Mouse (Mus musculus) megakaryocyte, embryonic 14.5 days (primary cell): Measurements from ENCODE around the gene Gli1.

Experiments
- FLI1 ChIP-seq: IDR thresholded peaks from 2 replicates; pipeline ENCODE4 v1.6.1; 2012; ENCODE audit warnings: low read length, inconsistent platforms, mixed read lengths
- GATA1 ChIP-seq: IDR thresholded peaks from 3 replicates; pipeline ENCODE4 v1.6.1; 2012; ENCODE audit warnings: mixed read lengths, low read length, inconsistent platforms, borderline replicate concordance

GRCm38 (mm10) chr10:127286730-127287129 is 55.0 kb downstream of the Gli1 start:
- TF ChIP-seq FLI1 (no peak), GATA1 (no peak)
